Mouse (Mus musculus) frontal cortex, postnatal 14 days (tissue): ENCODE measurements around the gene Ccdc9b.

ENCODE experiments used
- DNase-seq, 2 experiments: peaks; one replicate each; pipeline ENCODE4 v3.0.0; 2022; ENCODE audit warnings: low spot score in 2 of 2

The Ccdc9b gene

GRCm38 (mm10) chr2:118776295-118776694 is 13.8 kb upstream of the Ccdc9b start:
- no peak for DNase-seq

GRCm38 (mm10) chr2:118775846-118776245 is 13.4 kb upstream of the Ccdc9b start:
- peak in 1 of 2 experiments; percentile 48 for DNase-seq

- DNase-seq: no peak
Measured at GRCm38 (mm10) chr2:118775396-118775795, 12.9 kb upstream of the Ccdc9b start.

- DNase-seq: no peak
Measured at GRCm38 (mm10) chr2:118774536-118774935, 12.1 kb upstream of the Ccdc9b start.

- DNase-seq: no peak
Measured at GRCm38 (mm10) chr2:118772158-118772874, 9.9 kb upstream of the Ccdc9b start, which contains the start of gene Phgr1. Gene Phgr1, plus strand, starts transcription at chr2:118772769.

GRCm38 (mm10) chr2:118766041-118767033 is 3.9 kb upstream of the Ccdc9b start:
- DNase-seq: no peak

GRCm38 (mm10) chr2:118764875-118765274 is 2.4 kb upstream of the Ccdc9b start:
- DNase-seq: no peak

- no peak for DNase-seq
Measured at GRCm38 (mm10) chr2:118764094-118764831, 1.8 kb upstream of the Ccdc9b start.

- DNase-seq: no peak
Measured at GRCm38 (mm10) chr2:118763469-118763868, 1.0 kb upstream of the Ccdc9b start.

GRCm38 (mm10) chr2:118762784-118763148 is 305 bp upstream of the Ccdc9b start:
- DNase-seq: no peak

GRCm38 (mm10) chr2:118761358-118761757 is 1.1 kb downstream of the Ccdc9b start:
- DNase-seq: no peak

- no peak for DNase-seq
Measured at GRCm38 (mm10) chr2:118760311-118761025, 2.0 kb downstream of the Ccdc9b start.

GRCm38 (mm10) chr2:118759828-118760227 is 2.6 kb downstream of the Ccdc9b start:
- no peak for DNase-seq

GRCm38 (mm10) chr2:118756103-118756502 is 6.4 kb downstream of the Ccdc9b start:
- no peak for DNase-seq

GRCm38 (mm10) chr2:118755407-118755806 is 7.1 kb downstream of the Ccdc9b start:
- DNase-seq: no peak

GRCm38 (mm10) chr2:118754143-118754542 is 8.3 kb downstream of the Ccdc9b start:
- no peak for DNase-seq

- DNase-seq: no peak
Measured at GRCm38 (mm10) chr2:118752792-118753108, 9.7 kb downstream of the Ccdc9b start.

- DNase-seq: no peak
Measured at GRCm38 (mm10) chr2:118751896-118752791, 10.3 kb downstream of the Ccdc9b start.

GRCm38 (mm10) chr2:118750476-118750875 is 12.0 kb downstream of the Ccdc9b start:
- DNase-seq: no peak

GRCm38 (mm10) chr2:118749341-118749884 is 13.0 kb downstream of the Ccdc9b start:
- DNase-seq: no peak
